Mouse (Mus musculus): ENCODE measurements around the gene Sestd1.

Gene Sestd1

GRCm38 (mm10) chr2:77134906-77135305 is 145.5 kb downstream of the Sestd1 start:
- no peak for DNase-seq (ENCODE audit: low read depth, low spot score)

- DNase-seq (ENCODE audit: low read depth, low spot score) = no peak
Observed at GRCm38 (mm10) chr2:77133407-77133806, 147.0 kb downstream of the Sestd1 start.
